Mouse (Mus musculus): ENCODE results near the gene Qpctl. TPM values are rescaled to one million over a fixed set of nuclear protein-coding genes. Genes with fewer than 3 reads are reported as not detected.
"Not testable (repeated sequence)": the region's sequence is repeated elsewhere in the genome, so short reads cannot be mapped to it uniquely, and the experiment has no call there.

Gene Qpctl
- polyA plus RNA-seq, 1 experiment from 2014 or later, result 12.8 TPM

GRCm38 (mm10) chr7:19158601-19159000 lies 9.5 kb upstream of the Qpctl start:
- peaks cover 8% of the 10 kb centered on the region for H3K27me3 ChIP-seq (ENCODE audit: control insufficient read depth, insufficient read depth, low read length)
- H3K9ac ChIP-seq (ENCODE audit: low read depth, low read length), result no peak overlapping the region
- peaks cover 15% of the 10 kb centered on the region; the same call in 1 of the 2 replicates for H3K4me1 ChIP-seq (ENCODE audit: control insufficient read depth, insufficient read depth, low read length)
- H3K4me3 ChIP-seq (ENCODE audit: low read length), result no peak overlapping the region
- WGBS, result 39% methylated on average over 11 of the region's 11 CpGs
- no peak for ATAC-seq (ENCODE audit: low FRiP score, low TSS enrichment)
- no peak overlapping the region for H3K4me2 ChIP-seq (replicated peaks; ENCODE audit: low read depth, low read length)
- H3K9me3 ChIP-seq (ENCODE audit: control insufficient read depth, low read length), result no peaks in the 10 kb centered on the region
- no peak overlapping the region for H3K27ac ChIP-seq (ENCODE audit: low read depth, low read length)
- H3K36me3 ChIP-seq (ENCODE audit: control insufficient read depth, insufficient read depth, low read length), result peaks cover 9% of the 10 kb centered on the region; the same call in 1 of the 2 replicates

- ATAC-seq (ENCODE audit: low FRiP score, low TSS enrichment), result peak; percentile 54; the same call in 1 of the 2 replicates
- Histone ChIP-seq H3K36me3 (ENCODE audit: control insufficient read depth, insufficient read depth, low read length) (peaks cover 21% of the 10 kb centered on the region; the same call in 1 of the 2 replicates), H3K4me2 (replicated peaks; ENCODE audit: low read depth, low read length) (peak overlapping the region; percentile 28), H3K27ac (ENCODE audit: low read depth, low read length) (no peak overlapping the region), H3K9me3 (ENCODE audit: control insufficient read depth, low read length) (no peaks in the 10 kb centered on the region), H3K9ac (ENCODE audit: low read depth, low read length) (no peak overlapping the region), H3K4me3 (ENCODE audit: low read length) (no peak overlapping the region), H3K27me3 (ENCODE audit: control insufficient read depth, insufficient read depth, low read length) (peaks cover 8% of the 10 kb centered on the region), H3K4me1 (ENCODE audit: control insufficient read depth, insufficient read depth, low read length) (0 out of 2 replicates have a peak, but pooled peaks cover 14% of the 10 kb centered on the region)
- WGBS, result 8% methylated on average over 30 of the region's 30 CpGs
Observed at GRCm38 (mm10) chr7:19157160-19157800, 8.2 kb upstream of the Qpctl start.

- Histone ChIP-seq H3K27ac (ENCODE audit: low read depth, low read length) (no peak overlapping the region), H3K27me3 (ENCODE audit: control insufficient read depth, insufficient read depth, low read length) (peaks cover 8% of the 10 kb centered on the region), H3K4me3 (ENCODE audit: low read length) (no peak overlapping the region), H3K36me3 (ENCODE audit: control insufficient read depth, insufficient read depth, low read length) (peaks cover 30% of the 10 kb centered on the region; the same call in 1 of the 2 replicates), H3K4me2 (replicated peaks; ENCODE audit: low read depth, low read length) (no peak overlapping the region), H3K4me1 (ENCODE audit: control insufficient read depth, insufficient read depth, low read length) (peaks cover 14% of the 10 kb centered on the region; the same call in 1 of the 2 replicates), H3K9me3 (ENCODE audit: control insufficient read depth, low read length) (no peaks in the 10 kb centered on the region), H3K9ac (ENCODE audit: low read depth, low read length) (no peak overlapping the region)
- ATAC-seq (ENCODE audit: low FRiP score, low TSS enrichment), result 0 out of 2 replicates have a peak, but pooled peaks have one; percentile 13
- 27% methylated on average over 13 of the region's 13 CpGs for WGBS
Observed at GRCm38 (mm10) chr7:19155825-19156475, 6.9 kb upstream of the Qpctl start.

- WGBS, result 87% methylated on average over 8 of the region's 8 CpGs
- H3K27ac ChIP-seq (ENCODE audit: low read depth, low read length), result no peak overlapping the region
- no peak overlapping the region for H3K4me3 ChIP-seq (ENCODE audit: low read length)
- ATAC-seq (ENCODE audit: low FRiP score, low TSS enrichment), result no peak
- H3K9ac ChIP-seq (ENCODE audit: low read depth, low read length), result no peak overlapping the region
- no peak overlapping the region for H3K4me2 ChIP-seq (replicated peaks; ENCODE audit: low read depth, low read length)
- peaks cover 13% of the 10 kb centered on the region for H3K4me1 ChIP-seq (ENCODE audit: control insufficient read depth, insufficient read depth, low read length)
- H3K9me3 ChIP-seq (ENCODE audit: control insufficient read depth, low read length), result no peaks in the 10 kb centered on the region
- peaks cover 30% of the 10 kb centered on the region; the same call in 1 of the 2 replicates for H3K36me3 ChIP-seq (ENCODE audit: control insufficient read depth, insufficient read depth, low read length)
- H3K27me3 ChIP-seq (ENCODE audit: control insufficient read depth, insufficient read depth, low read length), result peaks cover 7% of the 10 kb centered on the region
Observed at GRCm38 (mm10) chr7:19154796-19155195, 5.7 kb upstream of the Qpctl start.

GRCm38 (mm10) chr7:19151121-19151520 lies 2.0 kb upstream of the Qpctl start:
- H3K27me3 ChIP-seq (ENCODE audit: control insufficient read depth, insufficient read depth, low read length); H3K27ac ChIP-seq (ENCODE audit: low read depth, low read length); H3K9me3 ChIP-seq (ENCODE audit: control insufficient read depth, low read length); ATAC-seq (ENCODE audit: low FRiP score, low TSS enrichment); H3K9ac ChIP-seq (ENCODE audit: low read depth, low read length); H3K4me3 ChIP-seq (ENCODE audit: low read length); H3K4me2 ChIP-seq (replicated peaks; ENCODE audit: low read depth, low read length): not testable (repeated sequence)
- Histone ChIP-seq H3K4me1 (ENCODE audit: control insufficient read depth, insufficient read depth, low read length) (peaks cover 19% of the 10 kb centered on the region), H3K36me3 (ENCODE audit: control insufficient read depth, insufficient read depth, low read length) (peaks cover 30% of the 10 kb centered on the region; the same call in 1 of the 2 replicates)
- 91% methylated on average over 10 of the region's 10 CpGs for whole genome bisulfite sequencing

GRCm38 (mm10) chr7:19149626-19150025 lies 535 bp upstream of the Qpctl start, which contains the start of gene Snrpd2:
Snrpd2 (plus strand) TSS chr7:19149722.
- H3K9ac ChIP-seq (ENCODE audit: low read depth, low read length), result peak within 1 kb of the TSS; percentile 69
- WGBS, result under 1% methylated on average over 24 of the region's 24 CpGs
- peaks cover 15% of the 10 kb centered on the region for H3K4me1 ChIP-seq (ENCODE audit: control insufficient read depth, insufficient read depth, low read length)
- no peaks in the 10 kb centered on the region for H3K27me3 ChIP-seq (ENCODE audit: control insufficient read depth, insufficient read depth, low read length)
- ATAC-seq (ENCODE audit: low FRiP score, low TSS enrichment), result peak; percentile 92
- peak within 1 kb of the TSS; percentile 87 for H3K4me2 ChIP-seq (replicated peaks; ENCODE audit: low read depth, low read length)
- peak within 1 kb of the TSS; percentile 53 for H3K27ac ChIP-seq (ENCODE audit: low read depth, low read length)
- peaks cover 28% of the 10 kb centered on the region; the same call in 1 of the 2 replicates for H3K36me3 ChIP-seq (ENCODE audit: control insufficient read depth, insufficient read depth, low read length)
- H3K9me3 ChIP-seq (ENCODE audit: control insufficient read depth, low read length), result no peaks in the 10 kb centered on the region
- peak within 1 kb of the TSS; percentile 69 for H3K4me3 ChIP-seq (ENCODE audit: low read length)

- no peak overlapping the region for H3K27ac ChIP-seq (ENCODE audit: low read depth, low read length)
- peak overlapping the region; percentile 69 for H3K4me3 ChIP-seq (ENCODE audit: low read length)
- no peak for ATAC-seq (ENCODE audit: low FRiP score, low TSS enrichment)
- peaks cover 18% of the 10 kb centered on the region; the same call in 1 of the 2 replicates for H3K36me3 ChIP-seq (ENCODE audit: control insufficient read depth, insufficient read depth, low read length)
- no peaks in the 10 kb centered on the region for H3K27me3 ChIP-seq (ENCODE audit: control insufficient read depth, insufficient read depth, low read length)
- H3K9ac ChIP-seq (ENCODE audit: low read depth, low read length), result peak overlapping the region; percentile 61
- WGBS, result 8% methylated on average over 20 of the region's 20 CpGs
- H3K4me2 ChIP-seq (replicated peaks; ENCODE audit: low read depth, low read length), result peak overlapping the region; percentile 87
- peaks cover 15% of the 10 kb centered on the region for H3K4me1 ChIP-seq (ENCODE audit: control insufficient read depth, insufficient read depth, low read length)
- H3K9me3 ChIP-seq (ENCODE audit: control insufficient read depth, low read length), result no peaks in the 10 kb centered on the region
Observed at GRCm38 (mm10) chr7:19148180-19148874, 764 bp downstream of the Qpctl start.

- H3K9ac ChIP-seq (ENCODE audit: low read depth, low read length), result no peak overlapping the region
- whole genome bisulfite sequencing, result 42% methylated on average over 6 of the region's 6 CpGs
- no peaks in the 10 kb centered on the region for H3K9me3 ChIP-seq (ENCODE audit: control insufficient read depth, low read length)
- peak overlapping the region; percentile 87 for H3K4me2 ChIP-seq (replicated peaks; ENCODE audit: low read depth, low read length)
- no peak for ATAC-seq (ENCODE audit: low FRiP score, low TSS enrichment)
- no peaks in the 10 kb centered on the region for H3K27me3 ChIP-seq (ENCODE audit: control insufficient read depth, insufficient read depth, low read length)
- no peak overlapping the region for H3K4me3 ChIP-seq (ENCODE audit: low read length)
- H3K36me3 ChIP-seq (ENCODE audit: control insufficient read depth, insufficient read depth, low read length), result peaks cover 13% of the 10 kb centered on the region; the same call in 1 of the 2 replicates
- no peak overlapping the region for H3K27ac ChIP-seq (ENCODE audit: low read depth, low read length)
- H3K4me1 ChIP-seq (ENCODE audit: control insufficient read depth, insufficient read depth, low read length), result peaks cover 15% of the 10 kb centered on the region
Observed at GRCm38 (mm10) chr7:19147497-19148045, 1.5 kb downstream of the Qpctl start.

All from kidney, embryonic 14.5 days (tissue).